Mouse (Mus musculus) right cerebral cortex, adult 18-20 months (tissue): ENCODE results near the gene Nap1l1.
"Not testable (repeated sequence)": the region's sequence is repeated elsewhere in the genome, so short reads cannot be mapped to it uniquely, and the experiment has no call there.

Experiments
- DNase-seq: peaks from one replicate; pipeline ENCODE4 v3.0.0; 2022; ENCODE audit warnings: mixed read lengths

The Nap1l1 gene

GRCm38 (mm10) chr10:111472686-111473510, at the start of gene Nap1l1:
TSS of gene Nap1l1 (plus strand) at chr10:111473223.
- peak; percentile 98 for DNase-seq

GRCm38 (mm10) chr10:111426491-111426890, 46.5 kb upstream of the Nap1l1 start:
- DNase-seq, result no peak

- DNase-seq, result no peak
Measured at GRCm38 (mm10) chr10:111433502-111433901, 39.5 kb upstream of the Nap1l1 start.

- DNase-seq, result no peak
Measured at GRCm38 (mm10) chr10:111441034-111441440, 32.0 kb upstream of the Nap1l1 start.

- no peak for DNase-seq
Measured at GRCm38 (mm10) chr10:111444199-111444598, 28.8 kb upstream of the Nap1l1 start.

GRCm38 (mm10) chr10:111445939-111446671, 26.9 kb upstream of the Nap1l1 start:
- no peak for DNase-seq

GRCm38 (mm10) chr10:111446672-111447008, 26.4 kb upstream of the Nap1l1 start:
- not testable (repeated sequence) for DNase-seq

GRCm38 (mm10) chr10:111449662-111450061, 23.4 kb upstream of the Nap1l1 start:
- DNase-seq, result not testable (repeated sequence)

GRCm38 (mm10) chr10:111451683-111452322, 21.2 kb upstream of the Nap1l1 start:
- DNase-seq, result no peak

GRCm38 (mm10) chr10:111452426-111452825, 20.6 kb upstream of the Nap1l1 start:
- DNase-seq, result no peak

GRCm38 (mm10) chr10:111454698-111455308, 18.2 kb upstream of the Nap1l1 start:
- no peak for DNase-seq

GRCm38 (mm10) chr10:111458088-111458487, 14.9 kb upstream of the Nap1l1 start:
- DNase-seq, result no peak

- no peak for DNase-seq
Measured at GRCm38 (mm10) chr10:111459040-111459439, 14.0 kb upstream of the Nap1l1 start.

- DNase-seq, result no peak
Measured at GRCm38 (mm10) chr10:111459874-111460273, 13.1 kb upstream of the Nap1l1 start.

- DNase-seq, result no peak
Measured at GRCm38 (mm10) chr10:111460381-111460780, 12.6 kb upstream of the Nap1l1 start.

- DNase-seq, result no peak
Measured at GRCm38 (mm10) chr10:111464833-111465232, 8.2 kb upstream of the Nap1l1 start.

GRCm38 (mm10) chr10:111465409-111465808, 7.6 kb upstream of the Nap1l1 start:
- DNase-seq, result no peak

- DNase-seq, result no peak
Measured at GRCm38 (mm10) chr10:111471166-111471565, 1.9 kb upstream of the Nap1l1 start.

- peak; percentile 22 for DNase-seq
Measured at GRCm38 (mm10) chr10:111473511-111474371, 718 bp downstream of the Nap1l1 start.

- no peak for DNase-seq
Measured at GRCm38 (mm10) chr10:111476301-111476700, 3.3 kb downstream of the Nap1l1 start.

GRCm38 (mm10) chr10:111476989-111477510, 4.0 kb downstream of the Nap1l1 start:
- DNase-seq, result no peak

- DNase-seq, result no peak
Measured at GRCm38 (mm10) chr10:111479599-111479998, 6.6 kb downstream of the Nap1l1 start.
